Mouse (Mus musculus) right cerebral cortex, postnatal 4 days (tissue): ENCODE measurements at regions not wholly inside any gene's neighbourhood (a gene's known extent, or its start where the extent isn't known, plus 50 kb on each side); places are given as distances from the start of the nearest gene placed in this dataset.

Experiments used
- DNase-seq: peaks from one replicate; pipeline ENCODE4 v3.0.0-alpha.2; 2022

GRCm38 (mm10) chr17:80789000-80789399, 60.7 kb upstream of the Map4k3 start:
- DNase-seq = no peak

DNA sequence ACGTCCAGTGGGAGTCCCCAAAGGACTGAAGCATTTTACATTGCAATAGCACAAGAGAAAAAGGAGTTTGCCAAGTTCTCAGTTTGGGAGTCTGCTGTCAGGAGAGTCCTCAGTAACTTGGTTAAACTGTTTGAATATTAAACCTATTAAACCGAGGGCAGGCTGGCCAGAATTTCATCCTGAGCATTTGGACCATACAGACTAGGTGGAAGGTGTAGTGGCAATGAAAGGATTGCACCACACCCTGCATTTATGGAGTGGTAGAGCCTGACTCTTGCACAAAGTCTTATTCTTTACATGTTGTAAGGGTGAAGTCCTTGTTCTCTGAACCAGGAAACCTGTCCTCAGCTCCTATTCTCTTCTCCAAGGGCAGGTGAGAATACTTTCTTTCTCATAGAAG, 58.6 kb upstream of the Map4k3 start:
- DNase-seq = no peak

GRCm38 (mm10) chr17:80786061-80786851, 58.0 kb upstream of the Map4k3 start:
- no peak for DNase-seq

DNA sequence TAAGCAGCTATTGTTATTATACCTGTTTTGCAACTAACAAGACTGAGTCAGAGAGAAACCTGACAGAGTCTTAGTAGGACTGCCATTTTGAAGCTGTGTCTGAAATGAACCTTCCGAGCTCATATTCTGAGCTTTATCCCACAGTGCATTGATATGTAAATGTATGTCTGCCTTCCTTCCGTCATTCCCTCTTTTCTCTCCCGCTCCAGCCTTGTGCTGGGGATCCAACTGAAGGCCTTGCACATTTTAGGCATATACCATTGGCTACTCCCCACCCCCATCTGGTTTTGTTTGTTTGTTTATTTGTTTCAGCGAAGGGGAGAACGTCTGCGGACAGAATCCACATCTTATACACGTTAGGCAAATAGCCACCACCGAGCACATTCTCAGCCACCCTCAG, 57.2 kb upstream of the Map4k3 start:
- DNase-seq = no peak

DNA sequence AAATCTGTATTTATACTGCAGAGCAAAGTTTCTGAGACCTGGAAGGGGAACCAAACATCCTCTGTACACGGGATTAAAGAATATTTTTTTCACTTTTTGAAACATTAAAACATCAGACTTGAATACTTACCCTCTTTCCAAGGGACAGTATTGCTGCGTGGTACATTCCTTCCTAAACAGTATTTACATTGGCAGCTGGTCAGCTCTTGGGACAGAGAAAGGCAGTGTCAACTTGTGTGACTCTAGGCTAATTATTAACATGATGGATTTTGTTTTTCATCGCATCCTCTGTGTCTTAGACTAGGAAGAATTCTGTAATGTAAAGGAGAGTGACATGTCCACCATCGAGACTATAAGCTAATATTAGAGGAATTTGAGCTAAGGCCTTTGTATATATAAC, 56.8 kb upstream of the Map4k3 start:
- no peak for DNase-seq

GRCm38 (mm10) chr17:80782233-80782632, 53.9 kb upstream of the Map4k3 start:
- DNase-seq = no peak

- DNase-seq = no peak
These were observed 53.3 kb upstream of the Map4k3 start for GRCm38 (mm10) chr17:80781621-80782020.

GRCm38 (mm10) chr17:80780303-80780702, 52.0 kb upstream of the Map4k3 start:
- no peak for DNase-seq

DNA sequence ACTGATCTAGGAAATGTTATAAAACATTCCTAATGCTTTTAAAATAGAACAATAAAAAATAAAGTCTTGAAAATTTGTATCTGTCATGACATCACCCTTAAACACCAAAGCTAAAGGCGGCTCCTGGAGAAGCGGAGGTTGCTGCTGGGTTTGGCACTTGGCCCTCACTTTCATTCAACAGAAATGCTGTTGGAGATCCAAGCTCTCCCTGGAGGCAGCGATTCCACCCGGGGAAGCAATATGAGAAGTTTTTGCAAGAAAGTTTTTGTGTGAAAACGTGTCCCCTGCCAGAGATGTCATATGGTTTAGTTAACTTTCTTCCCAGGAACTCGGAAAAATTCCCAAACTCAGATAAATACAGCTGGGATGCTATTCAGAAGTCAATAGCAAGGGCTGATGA, 51.5 kb upstream of the Map4k3 start:
- DNase-seq = no peak
